Mouse (Mus musculus) spleen, adult 18-20 months (tissue): Measurements from ENCODE around the gene Cycs.
A peak's percentile ranks its signal among the peaks of the same experiment; 100 is the strongest.
"Not testable (repeated sequence)": the region's sequence is repeated elsewhere in the genome, so short reads cannot be mapped to it uniquely, and the experiment has no call there.

Source experiments
- DNase-seq, 2 experiments: peaks; one replicate each; pipeline ENCODE4 v3.0.0; 2022; ENCODE audit warnings: mixed read lengths in 2 of 2

The Cycs gene

DNA sequence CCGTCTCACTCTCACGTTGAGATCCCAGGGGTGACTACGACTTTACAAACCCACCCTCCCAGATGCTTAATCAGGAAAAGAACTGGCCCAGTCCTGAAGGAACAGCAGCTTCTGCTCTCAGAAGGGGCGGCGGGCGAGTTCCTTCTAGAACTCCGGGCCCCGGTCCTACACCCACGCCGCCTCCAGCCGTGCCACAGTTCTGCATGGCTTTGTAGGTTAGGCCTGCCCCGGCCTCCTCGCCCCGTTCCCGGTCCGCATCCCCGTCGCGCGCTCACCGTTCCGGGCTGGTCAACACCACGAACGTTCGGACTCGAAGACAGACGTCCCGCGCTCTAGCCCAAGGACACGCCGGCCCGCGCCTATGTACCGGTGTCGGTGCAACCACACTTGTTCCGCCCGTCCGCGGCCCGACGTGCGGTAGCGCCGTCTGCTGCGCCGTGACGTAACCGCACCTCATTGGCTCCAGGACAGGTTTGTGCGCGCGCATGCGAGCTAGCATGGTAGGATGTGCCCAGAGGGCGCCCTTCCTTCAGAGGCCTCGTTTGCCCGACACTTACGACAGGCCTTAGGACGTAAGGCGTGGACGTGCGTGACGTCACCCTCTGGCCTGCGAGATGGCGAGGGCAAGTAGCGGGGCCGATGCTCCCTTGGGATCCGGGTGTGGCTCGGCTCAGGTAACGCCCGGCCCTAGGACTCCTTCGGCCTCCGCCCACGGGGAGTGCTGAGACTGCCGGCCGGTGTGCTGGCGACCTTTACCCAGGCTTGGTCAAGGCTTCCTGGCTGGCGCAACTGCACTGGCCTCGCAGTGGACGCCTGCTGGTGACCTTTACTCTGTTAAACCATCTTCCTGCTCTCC, at the start of gene Cycs:
Cycs (minus strand) TSS at position 398 of the 856 bp plus-strand sequence.
- peak; percentile 98 to 99 for DNase-seq

DNA sequence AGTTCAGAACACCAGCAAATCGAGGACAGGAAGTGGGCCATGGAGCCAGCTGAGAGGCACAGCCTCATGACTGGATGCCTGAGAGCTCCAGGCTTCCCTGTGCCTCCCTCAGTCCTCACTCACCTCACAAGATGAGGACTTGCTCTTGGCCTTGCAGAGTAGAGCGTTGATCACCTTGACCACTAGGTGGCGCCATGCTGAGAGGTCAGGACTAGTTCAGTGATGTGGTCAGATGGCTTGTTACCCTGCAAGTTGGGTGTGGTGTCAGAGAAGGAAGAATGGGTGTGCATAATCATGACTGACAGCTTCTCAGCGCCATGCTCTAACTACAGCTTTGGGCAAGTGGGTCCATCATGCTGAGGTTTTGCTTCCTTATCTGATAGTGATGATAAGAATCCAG, 35.3 kb upstream of the Cycs start:
- peak; percentile 16 to 58 for DNase-seq

DNA sequence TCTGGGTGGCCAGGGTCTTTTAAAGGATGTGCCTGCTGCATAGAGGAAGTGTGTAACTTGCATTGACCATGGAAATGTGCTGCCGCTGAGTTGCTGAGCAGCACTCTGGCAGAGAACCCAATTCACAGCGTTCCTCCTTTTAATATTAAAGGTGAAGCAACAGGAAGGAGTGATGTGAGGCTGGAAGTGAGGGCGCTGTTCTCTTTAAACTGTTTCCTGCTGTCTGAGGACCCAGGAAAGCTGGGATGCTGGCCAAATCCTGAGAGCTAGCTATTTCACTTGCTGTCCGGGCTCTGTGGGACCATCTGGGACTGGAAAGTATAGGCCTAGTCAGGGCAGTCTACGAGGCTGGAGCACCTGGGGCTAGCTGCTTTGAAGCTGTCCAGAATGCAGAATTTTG, 32.2 kb upstream of the Cycs start:
- no peak for DNase-seq

- peak; percentile 94 to 95 for DNase-seq
These were observed 30.2 kb upstream of the Cycs start, which contains the start of gene 4921507P07Rik for GRCm38 (mm10) chr6:50596301-50597211. Gene 4921507P07Rik, minus strand, starts transcription at chr6:50596632.

DNA sequence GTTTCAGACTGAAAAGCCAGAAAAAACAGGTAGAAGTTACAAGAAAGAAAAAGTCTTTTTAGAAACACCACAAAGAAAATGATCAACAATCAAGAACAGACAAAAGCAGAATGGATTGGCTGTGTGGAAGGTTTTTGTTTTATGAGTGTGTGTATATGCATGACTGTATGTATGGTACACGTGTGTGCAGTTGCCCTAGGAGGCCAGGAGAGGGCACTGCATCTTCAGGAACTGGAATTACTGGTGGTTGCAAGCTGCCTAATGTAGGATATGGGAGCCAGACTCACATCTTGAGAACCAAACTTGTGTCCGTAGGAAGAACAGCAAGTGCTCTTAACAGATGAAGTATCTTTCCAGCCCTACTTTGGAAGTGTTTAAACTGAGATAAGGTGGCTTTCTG, 28.0 kb upstream of the Cycs start:
- DNase-seq: no peak

GRCm38 (mm10) chr6:50593334-50593845, 27.1 kb upstream of the Cycs start:
- DNase-seq: no peak

GRCm38 (mm10) chr6:50590234-50590633, 23.9 kb upstream of the Cycs start:
- no peak for DNase-seq

DNA sequence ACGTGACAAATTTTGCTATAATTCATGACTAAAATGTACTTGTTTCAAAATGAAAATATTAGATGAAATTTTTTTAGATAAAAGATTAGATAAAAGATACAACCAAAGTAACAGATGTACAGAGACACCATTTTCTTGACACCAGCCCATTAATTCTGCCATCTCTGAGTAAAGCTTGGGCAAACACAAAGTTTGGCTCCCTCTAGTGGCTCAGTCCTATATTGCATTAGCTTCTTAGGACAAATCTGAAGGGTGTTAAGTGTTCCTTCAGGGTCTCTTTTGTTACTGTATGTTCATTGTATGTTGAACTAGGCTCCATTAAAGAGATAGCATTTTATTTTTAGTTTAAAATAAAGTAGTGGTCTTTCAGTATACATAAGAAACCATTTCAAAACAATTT, 21.9 kb upstream of the Cycs start:
- peak in 1 of 2 experiments; percentile 39 for DNase-seq

GRCm38 (mm10) chr6:50587412-50587811, 21.1 kb upstream of the Cycs start:
- DNase-seq: no peak

GRCm38 (mm10) chr6:50586316-50586715, 20.0 kb upstream of the Cycs start:
- DNase-seq: no peak

- no peak for DNase-seq
These were observed 19.4 kb upstream of the Cycs start for GRCm38 (mm10) chr6:50585733-50586132.

DNA sequence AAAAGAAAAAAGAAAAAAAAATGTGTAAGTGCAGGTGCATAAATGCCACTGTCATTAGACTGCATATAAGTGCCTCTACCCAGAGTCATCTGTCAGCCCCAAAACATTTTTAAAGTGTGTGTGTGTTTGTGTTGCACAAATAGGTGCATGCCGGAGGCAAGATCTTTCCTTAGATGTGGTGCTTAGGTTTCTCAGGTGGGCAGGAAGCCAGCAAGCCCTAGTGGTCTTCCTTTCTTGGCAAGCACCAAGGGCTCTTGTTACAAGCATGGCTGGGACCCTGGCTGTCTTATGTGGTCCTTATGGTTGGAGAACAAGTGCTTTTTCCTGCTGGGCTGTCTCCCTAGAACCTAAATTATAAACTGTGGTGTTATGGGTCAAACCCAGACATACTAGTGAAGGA, 5.3 kb upstream of the Cycs start:
- no peak for DNase-seq

- no peak for DNase-seq
These were observed 588 bp upstream of the Cycs start for GRCm38 (mm10) chr6:50566997-50567255.

GRCm38 (mm10) chr6:50563651-50564050, 2.7 kb downstream of the Cycs start:
- DNase-seq: no peak

DNA sequence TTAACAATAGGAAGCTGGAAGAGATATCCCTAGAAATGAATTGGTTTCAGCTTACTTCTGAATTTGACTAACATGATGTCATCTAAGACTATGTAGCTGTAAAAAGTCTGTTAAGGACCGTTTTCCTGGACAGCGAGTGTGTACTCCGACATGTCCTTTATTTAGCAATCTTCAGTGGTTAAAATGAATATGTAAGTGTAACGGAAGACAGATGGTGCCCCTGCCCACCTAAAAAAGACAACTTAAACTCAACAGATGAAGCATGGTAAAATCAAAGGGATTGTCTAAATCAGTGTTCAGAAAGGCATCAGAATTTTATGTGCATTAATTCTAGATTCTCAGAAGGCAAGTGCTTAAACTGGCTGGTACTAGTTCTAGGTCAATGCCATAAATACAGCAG, 3.9 kb downstream of the Cycs start:
- no peak for DNase-seq

GRCm38 (mm10) chr6:50560776-50561175, 5.6 kb downstream of the Cycs start:
- no peak for DNase-seq

DNA sequence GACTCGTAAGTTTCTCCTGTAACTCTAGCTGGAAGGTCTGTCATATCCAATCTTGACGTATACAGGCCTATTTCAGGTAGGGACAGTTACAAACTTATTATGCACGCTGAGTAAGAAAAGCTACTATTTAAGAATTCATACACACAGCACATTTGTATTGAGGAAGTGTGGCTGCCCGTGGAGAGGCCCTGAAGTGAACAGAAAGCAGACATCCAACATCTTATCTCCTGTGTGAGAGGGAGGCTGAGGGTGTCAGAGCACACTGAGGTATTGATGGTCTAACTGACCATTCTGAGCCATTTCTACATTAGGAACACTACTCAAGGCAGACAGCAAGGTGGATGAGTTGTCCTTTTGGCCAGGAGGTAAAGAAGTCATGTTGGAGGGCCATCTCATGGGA, 7.5 kb downstream of the Cycs start:
- DNase-seq: no peak

DNA sequence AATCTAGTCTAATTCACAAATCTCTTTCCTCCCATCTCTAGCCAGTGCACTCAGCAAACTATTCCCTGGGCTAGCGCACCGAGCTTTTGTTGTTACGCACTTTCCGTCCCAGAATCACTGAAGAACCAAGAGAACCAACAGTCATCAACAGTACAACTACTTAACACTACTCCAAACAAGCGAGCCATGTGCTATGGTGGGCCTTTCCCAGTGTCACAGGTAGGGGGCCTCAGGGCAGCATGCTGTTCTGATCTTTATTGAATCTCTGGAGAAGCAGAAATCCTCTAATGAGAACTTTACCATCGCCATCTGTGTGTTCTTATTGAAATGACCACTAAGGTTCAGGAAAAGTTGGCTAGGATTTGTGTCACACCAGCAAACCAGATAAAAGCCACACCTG, 8.8 kb downstream of the Cycs start:
- DNase-seq: no peak

GRCm38 (mm10) chr6:50554223-50554622, 12.1 kb downstream of the Cycs start:
- not testable (repeated sequence) for DNase-seq

DNA sequence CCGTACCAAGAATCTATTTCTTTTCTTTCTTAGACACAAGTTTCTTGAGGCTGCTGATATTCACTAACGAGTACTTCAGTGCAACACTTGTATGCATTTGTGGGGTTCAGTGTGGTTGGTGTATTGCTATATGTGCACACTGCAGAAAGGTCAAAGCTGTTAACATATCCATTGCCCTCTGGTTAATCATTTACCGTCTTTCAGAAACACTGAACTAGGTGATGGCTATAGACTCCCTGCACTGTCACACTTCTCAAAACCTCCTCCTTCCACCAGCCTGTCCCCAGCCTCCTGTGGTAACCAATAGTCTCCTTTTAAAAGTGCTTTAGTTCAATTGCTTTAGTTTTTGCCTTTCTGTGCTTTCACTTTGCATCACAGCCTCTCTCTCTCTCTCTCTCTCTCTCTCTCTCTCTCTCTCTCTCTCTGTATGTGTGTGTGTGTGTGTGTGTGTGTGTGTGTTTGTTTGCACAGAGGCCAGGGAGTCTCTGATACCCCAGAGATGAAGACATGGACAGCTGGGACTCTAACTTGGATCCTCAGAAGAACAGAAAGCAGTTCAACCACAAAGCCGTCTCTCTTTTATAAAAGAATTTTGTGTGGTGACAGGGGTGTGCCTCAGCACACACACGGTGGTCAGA, 13.3 kb downstream of the Cycs start:
- DNase-seq: no peak

DNA sequence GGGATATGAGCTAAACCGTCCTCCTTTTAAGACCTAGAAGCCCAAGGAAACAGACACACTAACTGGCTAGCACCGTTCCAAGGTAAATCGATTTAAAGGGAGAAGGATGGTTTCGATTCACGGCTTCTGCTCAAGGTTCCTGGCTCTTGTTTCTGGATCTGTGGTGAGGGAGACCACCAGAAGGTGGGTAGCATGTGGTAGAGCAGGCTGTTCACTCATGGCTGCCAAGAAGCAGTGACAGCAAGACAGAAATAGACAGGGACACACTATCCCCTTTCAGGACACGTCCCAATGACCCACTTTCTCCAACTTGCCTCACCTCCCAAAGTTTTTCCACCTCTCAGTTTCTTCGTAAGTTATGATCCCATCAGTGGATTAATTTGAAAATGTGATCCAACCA, 16.5 kb downstream of the Cycs start:
- DNase-seq: no peak

GRCm38 (mm10) chr6:50549051-50549450, 17.3 kb downstream of the Cycs start:
- DNase-seq: no peak

DNA sequence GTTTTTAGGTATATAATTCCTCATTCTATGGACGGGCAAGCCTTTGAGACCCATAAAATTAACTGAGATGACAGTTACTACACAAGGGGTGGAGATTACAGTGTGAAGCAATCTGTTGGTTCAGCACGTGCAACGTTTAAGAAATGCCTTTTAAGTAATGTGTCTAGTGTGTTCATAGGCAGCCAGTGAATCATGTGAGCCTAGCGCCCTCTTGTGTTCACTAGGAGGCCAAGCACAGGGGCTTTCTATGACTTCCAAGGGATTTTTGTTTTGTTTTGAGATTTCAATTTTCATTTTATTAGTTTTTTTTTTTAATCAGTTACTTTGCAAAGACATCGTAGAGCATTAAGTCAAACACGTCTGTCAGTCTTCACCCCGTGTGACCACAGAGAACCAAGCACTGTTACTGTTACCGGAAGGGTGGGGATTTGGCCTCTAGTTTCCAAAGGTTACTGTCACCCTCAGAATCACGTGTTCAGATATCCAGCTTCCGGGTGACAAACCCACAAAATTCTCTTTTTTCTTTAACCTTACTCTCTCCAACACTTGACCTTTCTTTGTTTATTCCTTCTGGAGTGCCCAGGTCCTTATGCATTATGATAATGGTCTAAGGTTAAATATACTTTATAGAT, 20.8 kb downstream of the Cycs start:
- DNase-seq: peak in 1 of 2 experiments; percentile 26
